Mouse (Mus musculus): Measurements from ENCODE around the gene Stk39.

The Stk39 gene

GRCm38 (mm10) chr2:68420223-68420622 lies 51.8 kb downstream of the Stk39 start:
- DNase-seq (ENCODE audit: low spot score) = no peak

DNA sequence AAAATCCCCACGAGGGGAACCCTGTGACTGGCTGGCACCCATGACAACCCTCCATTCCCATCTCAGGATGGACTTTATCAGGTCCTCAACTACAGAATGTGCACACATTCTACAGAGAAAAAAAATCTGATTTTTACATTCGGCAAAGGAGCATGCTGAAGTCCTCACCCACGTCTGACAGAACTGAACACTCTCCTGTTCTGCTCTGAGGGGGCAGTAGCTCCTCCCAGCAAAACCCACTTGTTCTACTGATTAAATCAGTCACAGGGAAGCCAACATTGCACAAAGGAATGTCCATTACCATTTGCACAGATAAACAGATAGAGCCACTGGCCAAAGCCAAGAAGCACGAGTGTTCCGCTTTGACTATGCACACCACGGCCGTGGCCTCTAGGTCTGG lies 52.3 kb downstream of the Stk39 start:
- DNase-seq (ENCODE audit: low spot score) = no peak

- DNase-seq (ENCODE audit: low spot score) = no peak
These were observed 52.9 kb downstream of the Stk39 start for GRCm38 (mm10) chr2:68419165-68419564.

- DNase-seq (ENCODE audit: low spot score) = no peak
These were observed 55.0 kb downstream of the Stk39 start for GRCm38 (mm10) chr2:68417081-68417480.

GRCm38 (mm10) chr2:68415691-68416090 lies 56.4 kb downstream of the Stk39 start:
- DNase-seq (ENCODE audit: low spot score) = no peak

DNA sequence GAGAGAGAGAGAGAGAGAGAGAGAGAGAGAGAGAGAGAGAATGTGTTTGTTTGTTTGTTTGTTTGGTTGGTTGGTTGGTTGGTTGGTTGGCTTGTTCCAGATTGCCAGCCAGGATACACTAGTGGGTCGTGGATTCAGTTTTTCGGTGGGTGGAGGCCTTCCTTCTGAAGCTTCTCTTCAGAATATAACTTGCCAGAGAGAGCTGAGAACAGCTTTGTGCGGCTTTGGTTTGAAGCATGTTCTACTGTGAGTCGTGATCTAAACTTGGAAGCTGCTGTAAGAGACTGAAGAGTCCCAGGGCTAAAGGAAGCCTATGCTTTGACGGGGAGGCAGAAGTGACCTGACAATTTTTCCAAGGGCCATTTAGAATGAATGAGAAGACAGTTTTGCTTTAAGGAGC lies 59.9 kb downstream of the Stk39 start:
- DNase-seq (ENCODE audit: low spot score) = no peak

GRCm38 (mm10) chr2:68411201-68411600 lies 60.9 kb downstream of the Stk39 start:
- no peak for DNase-seq (ENCODE audit: low spot score)

- DNase-seq (ENCODE audit: low spot score) = no peak
These were observed 62.3 kb downstream of the Stk39 start for GRCm38 (mm10) chr2:68409640-68410215.

DNA sequence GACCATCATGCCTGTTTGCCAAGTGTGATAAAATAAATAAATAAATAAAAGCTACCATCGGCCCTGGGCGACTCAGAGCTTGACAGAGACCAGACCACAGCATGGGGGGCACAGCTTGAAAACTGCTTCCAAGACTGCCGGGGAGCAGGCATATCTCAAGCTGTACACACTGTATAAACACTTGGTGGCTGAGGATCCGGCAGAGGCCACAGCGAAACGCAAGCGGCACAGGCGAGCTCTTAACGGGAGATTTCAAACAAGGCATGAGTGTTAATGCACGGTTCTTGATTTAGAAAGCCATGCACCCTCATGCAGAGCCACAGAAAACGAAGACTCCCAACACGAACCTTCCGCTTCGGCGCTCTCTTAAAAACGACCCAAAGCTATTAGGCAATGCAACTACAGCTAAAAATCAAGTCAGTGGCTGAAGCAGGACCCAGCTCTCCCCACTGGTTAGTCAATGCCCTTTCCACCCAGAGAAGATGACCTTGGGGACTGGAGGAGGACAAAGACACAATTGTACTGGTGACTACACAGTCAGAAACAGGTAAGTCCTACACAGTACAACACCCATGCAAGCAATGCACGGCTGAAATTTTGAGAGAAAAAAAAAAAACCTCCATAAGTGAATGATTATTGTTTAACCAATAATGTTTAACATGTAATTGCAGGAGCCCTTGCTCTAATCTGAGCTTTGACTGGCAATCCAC lies 63.6 kb downstream of the Stk39 start:
- DNase-seq (ENCODE audit: low spot score) = no peak

- DNase-seq (ENCODE audit: low spot score) = no peak
These were observed 64.7 kb downstream of the Stk39 start for GRCm38 (mm10) chr2:68407179-68407950.

DNA sequence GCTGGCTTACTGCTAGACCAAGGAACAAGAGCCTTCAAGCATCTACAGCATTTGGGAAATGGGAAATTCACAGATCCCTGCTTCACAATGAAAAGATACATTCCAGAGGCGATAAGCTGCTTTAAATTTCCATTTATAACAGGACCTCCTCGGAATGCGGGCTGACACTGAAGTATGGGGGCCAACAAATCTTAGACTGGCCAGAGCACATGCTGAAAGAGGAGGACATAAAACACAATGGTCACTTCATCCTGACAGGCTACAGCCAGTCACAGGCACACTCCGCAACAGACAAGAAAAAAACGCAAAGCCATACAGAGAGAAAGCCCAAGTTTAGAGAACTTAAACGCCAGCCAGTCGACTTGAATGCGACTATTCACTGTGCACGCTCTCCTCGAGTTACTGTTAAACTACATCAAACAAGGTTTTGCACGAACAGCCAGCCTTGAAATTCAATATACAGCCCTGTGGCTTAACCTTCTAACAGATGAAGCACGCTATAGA lies 65.4 kb downstream of the Stk39 start:
- DNase-seq (ENCODE audit: low spot score) = no peak

GRCm38 (mm10) chr2:68405163-68405715 lies 66.8 kb downstream of the Stk39 start:
- no peak for DNase-seq (ENCODE audit: low spot score)

- DNase-seq (ENCODE audit: low spot score) = no peak
These were observed 67.5 kb downstream of the Stk39 start for GRCm38 (mm10) chr2:68404274-68405162.

- no peak for DNase-seq (ENCODE audit: low spot score)
These were observed 78.2 kb downstream of the Stk39 start for GRCm38 (mm10) chr2:68393611-68394549.

- no peak for DNase-seq (ENCODE audit: low spot score)
These were observed 84.1 kb downstream of the Stk39 start for GRCm38 (mm10) chr2:68387824-68388582.

- no peak for DNase-seq (ENCODE audit: low spot score)
These were observed 85.7 kb downstream of the Stk39 start for GRCm38 (mm10) chr2:68386313-68386863.

- DNase-seq (ENCODE audit: low spot score) = no peak
These were observed 86.3 kb downstream of the Stk39 start for GRCm38 (mm10) chr2:68385654-68386312.

DNA sequence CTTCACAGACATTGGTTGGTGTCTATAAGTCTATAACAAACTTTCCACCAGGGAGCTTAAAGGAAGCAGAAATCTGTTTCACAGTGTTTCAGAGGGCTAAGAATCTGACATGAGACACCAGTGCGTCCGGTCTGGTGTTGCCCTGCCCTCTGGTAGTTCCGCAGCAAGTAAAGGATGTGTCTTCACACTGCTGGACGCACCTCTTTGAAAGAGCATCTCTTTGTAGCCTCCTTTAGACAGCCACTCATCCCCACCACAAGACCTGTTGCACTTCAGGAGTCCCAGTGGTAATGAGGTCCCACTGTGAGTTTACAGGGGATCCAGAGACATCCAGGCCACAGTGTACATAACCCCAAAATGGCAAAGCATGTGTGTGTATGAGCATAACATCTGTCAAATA lies 88.1 kb downstream of the Stk39 start:
- DNase-seq (ENCODE audit: low spot score) = no peak
